Mouse (Mus musculus): ENCODE results near the gene Gm5926. TPM values are rescaled to one million over a fixed set of nuclear protein-coding genes. Genes with fewer than 3 reads are reported as not detected.
"Not testable (repeated sequence)": the region's sequence is repeated elsewhere in the genome, so short reads cannot be mapped to it uniquely, and the experiment has no call there.

Gene Gm5926
- not detected in 2 replicates for polyA plus RNA-seq (2015; fragmentation: Nextera tagmentation; extraction: Ambion mirVana)

- DNase-seq (ENCODE audit: low spot score); H3K4me2 ChIP-seq (replicated peaks; ENCODE audit: low read depth); H3K27ac ChIP-seq (replicated peaks); H3K9ac ChIP-seq (ENCODE audit: low read length); H3K9me3 ChIP-seq (ENCODE audit: control insufficient read depth, low read length); H3K36me3 ChIP-seq (ENCODE audit: control insufficient read depth, insufficient read depth, low read length); H3K4me1 ChIP-seq (replicated peaks; ENCODE audit: control insufficient read depth, insufficient read depth); H3K4me3 ChIP-seq (ENCODE audit: low read depth, low read length); ATAC-seq (ENCODE audit: low FRiP score, low TSS enrichment); H3K27me3 ChIP-seq (ENCODE audit: control insufficient read depth, insufficient read depth, low read length): not testable (repeated sequence)
- no CpG with 5 or more reads among the region's 1 CpGs for WGBS
These were observed at the start of gene Gm5926 for GRCm38 (mm10) chrX:32650416-32650815. TSS of gene Gm5926 (plus strand) at chrX:32650716.

- not testable (repeated sequence) for H3K4me3 ChIP-seq (ENCODE audit: low read depth, low read length); H3K4me1 ChIP-seq (replicated peaks; ENCODE audit: control insufficient read depth, insufficient read depth); H3K9me3 ChIP-seq (ENCODE audit: control insufficient read depth, low read length); H3K27ac ChIP-seq (replicated peaks); H3K36me3 ChIP-seq (ENCODE audit: control insufficient read depth, insufficient read depth, low read length); H3K27me3 ChIP-seq (ENCODE audit: control insufficient read depth, insufficient read depth, low read length); DNase-seq (ENCODE audit: low spot score); H3K4me2 ChIP-seq (replicated peaks; ENCODE audit: low read depth); H3K9ac ChIP-seq (ENCODE audit: low read length); ATAC-seq (ENCODE audit: low FRiP score, low TSS enrichment)
- WGBS, result 92% methylated on average over 1 of the region's 2 CpGs
These were observed 49.5 kb upstream of the Gm5926 start for GRCm38 (mm10) chrX:32601008-32601407.

- not testable (repeated sequence) for H3K4me1 ChIP-seq (replicated peaks; ENCODE audit: control insufficient read depth, insufficient read depth); H3K27me3 ChIP-seq (ENCODE audit: control insufficient read depth, insufficient read depth, low read length); H3K4me2 ChIP-seq (replicated peaks; ENCODE audit: low read depth); ATAC-seq (ENCODE audit: low FRiP score, low TSS enrichment); H3K9me3 ChIP-seq (ENCODE audit: control insufficient read depth, low read length); H3K9ac ChIP-seq (ENCODE audit: low read length); DNase-seq (ENCODE audit: low spot score); H3K36me3 ChIP-seq (ENCODE audit: control insufficient read depth, insufficient read depth, low read length); H3K4me3 ChIP-seq (ENCODE audit: low read depth, low read length); H3K27ac ChIP-seq (replicated peaks)
- WGBS, result 72% methylated on average over 3 of the region's 3 CpGs
These were observed 49.1 kb upstream of the Gm5926 start for GRCm38 (mm10) chrX:32601425-32601824.

Other genes starting within 250 kb of the Gm5926 start
- gene Btbd35f1, start 90.7 kb upstream of the Gm5926 start, polyA plus RNA-seq (2015; fragmentation: Nextera tagmentation; extraction: Ambion mirVana), result not detected in 2 replicates
- not detected in 2 replicates for gene Btbd35f21, start 75.4 kb downstream of the Gm5926 start, polyA plus RNA-seq (2015; fragmentation: Nextera tagmentation; extraction: Ambion mirVana)
- gene Btbd35f30, start 243.9 kb downstream of the Gm5926 start, polyA plus RNA-seq (2015; fragmentation: Nextera tagmentation; extraction: Ambion mirVana), result not detected in 2 replicates

Measured in stomach, postnatal 0 days (tissue).